Mouse (Mus musculus) forebrain, embryonic 14.5 days (tissue): ENCODE data around the gene Ugt1a6b. TPM values are rescaled to one million over a fixed set of nuclear protein-coding genes. Genes with fewer than 3 reads are reported as not detected.

Experiments used
- ATAC-seq: fragments of 200-750 bp; cut with Nextera tagmentation; 2 replicates; pipeline ENCODE4 v1.8.0; 2017; ENCODE audit warnings: mild to moderate bottlenecking, moderate library complexity
- DNase-seq: peaks from one replicate; pipeline ENCODE4 v3.0.0-alpha.2; 2015; ENCODE audit warnings: low spot score
- H3K27ac ChIP-seq: fragments of 300-500 bp; sonication (generic); 2 replicates; pipeline ENCODE4 v1.5.1; 2014; ENCODE audit warnings: low read depth, mild to moderate bottlenecking, control low read depth, low read length, moderate library complexity
- H3K27me3 ChIP-seq: fragments of 300-500 bp; sonication (generic); replicated peaks from 2 replicates; pipeline ENCODE4 v1.6.1; 2014; ENCODE audit warnings: low read length, control low read depth, mixed read lengths; ENCODE audit not compliant: control insufficient read depth, insufficient read depth
- H3K36me3 ChIP-seq: fragments of 300-500 bp; sonication (generic); 2 replicates; pipeline ENCODE4 v1.6.1; 2014; ENCODE audit warnings: low read length, control low read depth; ENCODE audit not compliant: control insufficient read depth, insufficient read depth
- H3K4me1 ChIP-seq: fragments of 300-500 bp; sonication (generic); 2 replicates; pipeline ENCODE4 v1.6.1; 2014; ENCODE audit warnings: antibody characterized with exemption, low read length, control low read depth; ENCODE audit not compliant: control insufficient read depth, insufficient read depth
- H3K4me2 ChIP-seq: fragments of 300-500 bp; sonication (generic); 2 replicates; pipeline ENCODE4 v1.6.1; 2014; ENCODE audit warnings: mild to moderate bottlenecking, control low read depth, low read length
- H3K4me3 ChIP-seq: fragments of 300-500 bp; sonication (generic); 2 replicates; pipeline ENCODE4 v1.5.1; 2014; ENCODE audit warnings: low read depth, low read length, control low read depth
- H3K9ac ChIP-seq: fragments of 300-500 bp; sonication (generic); 2 replicates; pipeline ENCODE4 v1.6.1; 2014; ENCODE audit warnings: mild to moderate bottlenecking, low read length, control low read depth, moderate library complexity
- H3K9me3 ChIP-seq: fragments of 300-500 bp; sonication (generic); replicated peaks from 2 replicates; pipeline ENCODE4 v1.6.1; 2016; ENCODE audit warnings: low read length, control low read depth, mixed read lengths; ENCODE audit not compliant: control insufficient read depth
- WGBS: fragments of 180-500 bp; shearing (Covaris S2); extraction: QIAGEN DNeasy Blood & Tissue Kit; methylation state at CpG from one replicate; pipeline ENCODE4 v1.1.7; 2014; 5-methylcytosine and 5-hydroxymethylcytosine counted together
- polyA plus RNA-seq: library from polyadenylated mRNA; unstranded; fragments of >200 nt; fragmentation: Nextera tagmentation; extraction: Ambion mirVana; gene quantifications from 2 replicates; pipeline ENCODE4 v1.2.1, GENCODE M21; 2014

Gene Ugt1a6b
- polyA plus RNA-seq, 1 experiment from 2014 or later, result 2.0 TPM

GRCm38 (mm10) chr1:88197443-88197842, 94.4 kb downstream of the Ugt1a6b start:
- no peak overlapping the region for H3K27ac ChIP-seq
- no peak for ATAC-seq
- no peak overlapping the region for H3K4me2 ChIP-seq
- no peaks in the 10 kb centered on the region for H3K9me3 ChIP-seq
- WGBS, result 80% methylated on average over 3 of the region's 3 CpGs
- DNase-seq, result no peak
- no peaks in the 10 kb centered on the region for H3K36me3 ChIP-seq
- H3K27me3 ChIP-seq, result no peaks in the 10 kb centered on the region
- no peak overlapping the region for H3K9ac ChIP-seq
- H3K4me3 ChIP-seq, result no peak overlapping the region
- H3K4me1 ChIP-seq, result no peaks in the 10 kb centered on the region

GRCm38 (mm10) chr1:88199996-88200395, 96.9 kb downstream of the Ugt1a6b start:
- 86% methylated on average over 2 of the region's 2 CpGs for WGBS
- H3K4me1 ChIP-seq, result no peaks in the 10 kb centered on the region
- H3K9ac ChIP-seq, result no peak overlapping the region
- H3K9me3 ChIP-seq, result peaks cover 7% of the 10 kb centered on the region; the same call in 1 of the 2 replicates
- H3K4me2 ChIP-seq, result no peak overlapping the region
- no peaks in the 10 kb centered on the region for H3K36me3 ChIP-seq
- DNase-seq (no peak), ATAC-seq (no peak)
- no peak overlapping the region for H3K27ac ChIP-seq
- H3K4me3 ChIP-seq, result no peak overlapping the region
- H3K27me3 ChIP-seq, result no peaks in the 10 kb centered on the region

GRCm38 (mm10) chr1:88200456-88200855, 97.4 kb downstream of the Ugt1a6b start, which contains the start of gene Ugt1a2:
Ugt1a2 (plus strand) TSS chr1:88200601.
- Histone ChIP-seq H3K4me3 (no peak within 1 kb of the TSS), H3K36me3 (no peaks in the 10 kb centered on the region), H3K9me3 (peaks cover 7% of the 10 kb centered on the region; the same call in 1 of the 2 replicates), H3K4me2 (no peak within 1 kb of the TSS), H3K4me1 (no peaks in the 10 kb centered on the region), H3K27ac (no peak within 1 kb of the TSS), H3K27me3 (no peaks in the 10 kb centered on the region), H3K9ac (no peak within 1 kb of the TSS)
- ATAC-seq, result no peak
- 85% methylated on average over 7 of the region's 7 CpGs for WGBS
- DNase-seq, result no peak

GRCm38 (mm10) chr1:88205294-88205922, 102.4 kb downstream of the Ugt1a6b start, which contains the start of gene Dnajb3:
Dnajb3 (minus strand) TSS chr1:88205782.
- H3K4me2 ChIP-seq, result peak within 1 kb of the TSS; percentile 59
- peak within 1 kb of the TSS; percentile 35 for H3K4me3 ChIP-seq
- peaks cover 9% of the 10 kb centered on the region; the same call in 1 of the 2 replicates for H3K9me3 ChIP-seq
- WGBS, result 7% methylated on average over 62 of the region's 62 CpGs
- no peaks in the 10 kb centered on the region for H3K36me3 ChIP-seq
- DNase-seq (peak; percentile 95), ATAC-seq (peak; percentile 100)
- peak within 1 kb of the TSS; percentile 70 for H3K9ac ChIP-seq
- H3K27me3 ChIP-seq, result no peaks in the 10 kb centered on the region
- peak within 1 kb of the TSS; percentile 10; the same call in 1 of the 2 replicates for H3K27ac ChIP-seq
- H3K4me1 ChIP-seq, result no peaks in the 10 kb centered on the region

DNA sequence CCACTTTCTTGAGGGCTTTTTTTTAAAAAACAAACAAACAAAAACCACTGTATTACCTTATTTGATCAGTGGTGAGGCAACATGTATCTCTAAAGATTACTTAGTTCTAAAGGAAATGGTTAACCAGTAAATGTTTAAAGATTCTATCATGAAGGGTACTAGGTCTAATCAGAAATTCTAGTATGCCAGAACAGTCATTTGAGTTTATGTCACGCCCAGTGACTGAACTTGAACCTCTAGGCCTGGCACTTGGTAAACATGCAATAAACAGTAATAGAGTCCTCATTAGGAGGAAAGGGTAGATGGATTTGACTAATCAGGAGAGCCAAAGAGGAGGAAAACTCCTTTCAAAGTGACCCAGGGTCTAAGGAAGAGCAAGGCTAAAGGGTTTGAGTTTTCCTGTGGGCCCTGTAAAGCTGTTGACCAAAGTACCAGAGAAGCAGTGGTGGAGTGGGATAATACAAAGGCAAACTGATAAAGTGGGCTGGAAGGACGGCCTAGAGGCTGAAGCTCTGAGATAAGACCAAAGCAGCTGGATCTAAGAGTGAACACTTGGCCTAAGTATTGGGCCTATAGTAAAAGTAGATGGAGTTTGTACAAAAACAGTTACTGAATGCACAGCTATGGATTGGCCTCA, 103.9 kb downstream of the Ugt1a6b start:
- DNase-seq, result no peak

DNA sequence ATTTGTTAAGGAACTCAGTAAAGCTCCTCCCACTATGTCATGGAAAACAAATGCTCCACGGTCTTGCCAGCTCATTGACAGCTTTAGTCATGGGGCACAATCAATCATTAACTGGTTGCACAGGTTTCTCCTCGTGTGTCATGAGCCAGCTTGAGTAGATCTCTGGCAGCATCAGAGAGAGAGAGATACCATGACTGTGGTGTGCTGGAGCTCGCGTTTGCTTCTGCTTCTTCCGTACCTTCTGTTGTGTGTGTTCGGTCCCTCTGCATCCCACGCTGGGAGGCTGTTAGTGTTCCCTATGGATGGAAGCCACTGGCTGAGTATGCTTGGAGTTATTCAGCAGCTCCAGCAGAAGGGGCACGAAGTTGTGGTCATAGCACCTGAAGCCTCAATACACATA, 108.8 kb downstream of the Ugt1a6b start, which contains the start of gene Ugt1a1:
Gene Ugt1a1 (plus strand): TSS at position 148 of the 400 bp plus-strand sequence.
- H3K27ac ChIP-seq, result no peak within 1 kb of the TSS
- H3K4me1 ChIP-seq, result no peaks in the 10 kb centered on the region
- no peak within 1 kb of the TSS for H3K9ac ChIP-seq
- no peak within 1 kb of the TSS for H3K4me2 ChIP-seq
- ATAC-seq, result no peak
- peak; percentile 10 for DNase-seq
- 68% methylated on average over 8 of the region's 8 CpGs for WGBS
- no peaks in the 10 kb centered on the region for H3K27me3 ChIP-seq
- H3K4me3 ChIP-seq, result no peak within 1 kb of the TSS
- H3K36me3 ChIP-seq, result no peaks in the 10 kb centered on the region
- peaks cover 51% of the 10 kb centered on the region for H3K9me3 ChIP-seq

More for the DNA sequence above, 103.9 kb downstream of the Ugt1a6b start:
- no peaks in the 10 kb centered on the region for H3K4me1 ChIP-seq
- no peaks in the 10 kb centered on the region for H3K36me3 ChIP-seq
- no peak overlapping the region for H3K4me3 ChIP-seq
- no peak overlapping the region for H3K4me2 ChIP-seq
- no peak overlapping the region for H3K9ac ChIP-seq
- peaks cover 16% of the 10 kb centered on the region for H3K9me3 ChIP-seq
- ATAC-seq, result no peak
- WGBS, result 89% methylated on average over 2 of the region's 2 CpGs
- no peaks in the 10 kb centered on the region for H3K27me3 ChIP-seq
- H3K27ac ChIP-seq, result no peak overlapping the region

DNA sequence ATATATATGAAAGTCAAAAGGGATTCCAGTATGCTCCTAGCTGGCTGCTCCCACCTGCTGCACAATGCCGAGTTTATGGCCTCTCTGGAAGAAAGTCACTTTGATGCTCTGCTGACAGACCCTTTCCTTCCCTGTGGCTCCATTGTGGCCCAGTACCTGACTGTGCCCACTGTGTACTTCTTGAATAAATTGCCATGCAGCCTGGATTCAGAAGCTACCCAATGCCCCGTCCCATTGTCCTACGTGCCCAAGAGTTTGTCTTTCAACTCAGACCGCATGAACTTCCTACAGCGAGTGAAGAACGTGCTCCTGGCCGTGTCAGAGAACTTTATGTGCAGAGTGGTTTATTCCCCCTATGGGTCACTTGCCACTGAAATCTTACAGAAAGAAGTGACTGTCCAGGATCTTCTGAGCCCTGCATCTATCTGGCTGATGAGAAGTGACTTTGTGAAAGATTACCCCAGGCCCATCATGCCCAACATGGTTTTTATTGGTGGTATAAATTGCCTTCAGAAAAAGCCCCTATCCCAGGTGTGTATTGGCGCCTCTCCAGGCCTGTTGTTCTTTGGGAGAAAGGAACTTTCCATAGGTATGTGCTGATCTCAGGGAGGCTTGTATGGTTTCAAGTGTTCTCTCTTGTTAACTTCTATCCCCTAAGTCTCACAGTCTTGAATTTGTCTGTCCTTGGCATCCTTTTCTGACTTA, 109.4 kb downstream of the Ugt1a6b start:
- DNase-seq (peak; percentile 2), ATAC-seq (peak; percentile 42)
- H3K4me2 ChIP-seq, result no peak overlapping the region
- H3K27me3 ChIP-seq, result no peaks in the 10 kb centered on the region
- no peaks in the 10 kb centered on the region for H3K4me1 ChIP-seq
- 64% methylated on average over 8 of the region's 8 CpGs for WGBS
- no peak overlapping the region for H3K27ac ChIP-seq
- H3K9ac ChIP-seq, result no peak overlapping the region
- H3K4me3 ChIP-seq, result no peak overlapping the region
- H3K9me3 ChIP-seq, result peaks cover 51% of the 10 kb centered on the region
- H3K36me3 ChIP-seq, result no peaks in the 10 kb centered on the region

DNA sequence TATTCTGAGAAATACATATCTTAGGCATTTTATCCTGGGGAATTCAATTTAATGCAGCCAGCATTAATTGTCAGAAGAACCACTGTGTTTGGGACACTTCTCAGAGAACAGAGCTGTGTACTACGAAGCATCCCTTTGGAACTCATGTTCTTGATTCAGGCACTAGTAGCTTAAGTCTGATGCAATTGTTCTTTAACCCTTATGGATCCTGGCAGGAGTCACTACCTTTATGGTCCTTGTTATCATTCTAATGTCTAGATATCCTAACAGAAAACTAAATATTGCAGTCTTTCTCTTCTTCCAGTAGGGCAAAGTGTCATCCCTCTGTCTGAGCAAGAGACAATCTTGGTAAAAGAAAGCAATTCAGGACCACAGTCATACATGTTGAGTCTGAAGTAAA, 110.0 kb downstream of the Ugt1a6b start:
- no peaks in the 10 kb centered on the region for H3K4me1 ChIP-seq
- DNase-seq (peak; percentile 10), ATAC-seq (no peak)
- H3K36me3 ChIP-seq, result no peaks in the 10 kb centered on the region
- H3K9me3 ChIP-seq, result peaks cover 51% of the 10 kb centered on the region
- no peak overlapping the region for H3K9ac ChIP-seq
- H3K27ac ChIP-seq, result no peak overlapping the region
- no peaks in the 10 kb centered on the region for H3K27me3 ChIP-seq
- no peak overlapping the region for H3K4me3 ChIP-seq
- 77% methylated on average over 1 of the region's 1 CpGs for WGBS
- H3K4me2 ChIP-seq, result no peak overlapping the region
